Mouse (Mus musculus) kidney, postnatal 0 days (tissue): ENCODE measurements around the gene Sgf29. TPM values are rescaled to one million over a fixed set of nuclear protein-coding genes. Genes with fewer than 3 reads are reported as not detected.
"Not testable (repeated sequence)": the region's sequence is repeated elsewhere in the genome, so short reads cannot be mapped to it uniquely, and the experiment has no call there.

Experiments
- ATAC-seq: fragments of 200-750 bp; cut with Nextera tagmentation; replicated peaks from 2 replicates; pipeline ENCODE4 v1.8.0; 2017; ENCODE audit warnings: low read depth, moderate number of reproducible peaks, moderate TSS enrichment, moderate library complexity; ENCODE audit not compliant: low FRiP score
- DNase-seq: peaks from one replicate; pipeline ENCODE4 v3.0.0-alpha.2; 2016; ENCODE audit warnings: low spot score
- H3K27ac ChIP-seq: fragments of 300-500 bp; sonication (generic); 2 replicates; pipeline ENCODE4 v1.5.1; 2014; ENCODE audit warnings: mild to moderate bottlenecking
- H3K27me3 ChIP-seq: fragments of 300-500 bp; sonication (generic); 2 replicates; pipeline ENCODE4 v1.6.1; 2014; ENCODE audit warnings: low read length, mixed read lengths; ENCODE audit not compliant: insufficient read depth
- H3K36me3 ChIP-seq: fragments of 300-500 bp; sonication (generic); 2 replicates; pipeline ENCODE4 v1.6.1; 2014; ENCODE audit warnings: low read length, mixed read lengths; ENCODE audit not compliant: insufficient read depth
- H3K4me1 ChIP-seq: fragments of 300-500 bp; sonication (generic); replicated peaks from 2 replicates; pipeline ENCODE4 v1.6.1; 2014; ENCODE audit warnings: antibody characterized with exemption, low read length, mixed read lengths; ENCODE audit not compliant: insufficient read depth
- H3K4me2 ChIP-seq: fragments of 300-500 bp; sonication (generic); 2 replicates; pipeline ENCODE4 v1.6.1; 2014; ENCODE audit warnings: mild to moderate bottlenecking, low read length, moderate library complexity, mixed read lengths
- H3K4me3 ChIP-seq: fragments of 300-500 bp; sonication (generic); replicated peaks from 2 replicates; pipeline ENCODE4 v1.5.1; 2014; ENCODE audit warnings: low read depth, low read length
- H3K9ac ChIP-seq: fragments of 300-500 bp; sonication (generic); 2 replicates; pipeline ENCODE4 v1.6.1; 2014; ENCODE audit warnings: low read depth, low read length
- H3K9me3 ChIP-seq: fragments of 300-500 bp; sonication (generic); replicated peaks from 2 replicates; pipeline ENCODE4 v1.6.1; 2016; ENCODE audit warnings: low read length, inconsistent platforms, mixed read lengths
- CTCF ChIP-seq: IDR thresholded peaks from 2 replicates; pipeline ENCODE4 v1.5.1; 2016; ENCODE audit warnings: antibody characterized with exemption, low read depth, mild to moderate bottlenecking, moderate library complexity
- WGBS: fragments of 180-500 bp; shearing (Covaris S2); extraction: QIAGEN DNeasy Blood & Tissue Kit; methylation state at CpG from one replicate; pipeline ENCODE4 v1.1.7; 2014; 5-methylcytosine and 5-hydroxymethylcytosine counted together
- polyA plus RNA-seq: library from polyadenylated mRNA; unstranded; fragments of >200 nt; fragmentation: Nextera tagmentation; extraction: Ambion mirVana; gene quantifications from 2 replicates; pipeline ENCODE4 v1.2.1, GENCODE M21; 2015

Sgf29 gene
- polyA plus RNA-seq, 1 experiment from 2014 or later = 38.6 TPM

DNA sequence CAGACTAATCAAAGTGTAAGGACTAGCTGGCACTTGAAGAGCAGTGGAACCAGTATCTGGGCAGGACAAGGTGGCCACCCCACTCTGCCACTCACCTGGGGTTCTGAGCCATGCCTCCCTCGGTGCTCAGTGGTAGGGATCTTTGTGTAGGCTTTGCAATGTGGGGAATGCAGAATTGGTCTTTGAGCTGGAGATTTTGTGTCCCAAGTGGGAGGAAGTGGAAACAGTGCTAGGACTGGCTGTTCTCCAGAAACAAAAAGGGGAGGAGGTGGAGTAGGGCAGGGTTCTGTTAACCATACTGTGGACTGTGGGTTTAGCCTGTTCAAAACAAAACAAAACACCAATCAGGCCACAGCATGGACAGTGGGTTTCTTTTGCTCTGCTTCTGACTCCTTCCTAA, 27.1 kb downstream of the Sgf29 start, which contains the start of gene Sult1a1:
TSS of gene Sult1a1 (minus strand) at position 226 of the 400 bp plus-strand sequence.
- WGBS = 48% methylated on average over 1 of the region's 1 CpGs
- ATAC-seq (no peak), DNase-seq (peak; percentile 74)
- peak within 1 kb of the TSS; percentile 81 for H3K27ac ChIP-seq
- peak within 1 kb of the TSS; percentile 9; the same call in 1 of the 2 replicates for H3K4me3 ChIP-seq
- peak within 1 kb of the TSS; percentile 38 for H3K4me2 ChIP-seq
- no peak for TF ChIP-seq CTCF
- no peak within 1 kb of the TSS for H3K9ac ChIP-seq
- H3K4me1 ChIP-seq = 0 out of 2 replicates have a peak, but pooled peaks cover 3% of the 10 kb centered on the region
- peaks cover 10% of the 10 kb centered on the region for H3K36me3 ChIP-seq
- no peaks in the 10 kb centered on the region for H3K9me3 ChIP-seq
- H3K27me3 ChIP-seq = no peaks in the 10 kb centered on the region

DNA sequence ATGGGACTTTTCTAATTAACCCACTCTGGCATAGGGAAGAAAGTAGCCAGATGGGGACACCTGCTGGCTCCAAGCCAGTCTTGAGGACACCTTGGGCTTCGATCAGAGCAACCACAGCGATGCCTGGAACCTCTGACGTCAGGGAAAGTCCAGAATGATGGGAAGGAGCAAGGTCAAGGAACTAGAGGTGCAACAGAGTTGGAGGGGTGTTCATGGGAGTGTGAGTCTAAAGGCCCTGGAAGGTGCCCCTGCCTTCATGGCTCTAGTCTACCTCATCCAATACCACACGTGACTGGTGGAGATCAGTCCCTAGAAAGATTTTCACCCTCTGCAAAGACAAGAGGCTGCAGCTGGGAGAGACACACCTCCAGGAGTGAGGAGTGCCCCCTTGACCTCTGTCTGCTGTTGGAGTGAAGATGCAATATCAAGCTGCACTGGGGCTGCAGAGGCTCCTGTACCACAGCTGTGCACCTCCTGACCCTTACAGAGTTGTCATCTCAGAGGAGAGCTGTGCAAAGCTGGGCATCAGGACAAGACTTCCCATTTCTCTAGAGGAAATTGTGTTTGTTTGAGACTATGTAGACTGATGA, 27.6 kb downstream of the Sgf29 start:
- Histone ChIP-seq H3K4me2 (no peak overlapping the region), H3K27me3 (no peaks in the 10 kb centered on the region), H3K9ac (no peak overlapping the region), H3K4me1 (0 out of 2 replicates have a peak, but pooled peaks cover 3% of the 10 kb centered on the region), H3K9me3 (no peaks in the 10 kb centered on the region), H3K4me3 (no peak overlapping the region), H3K36me3 (peaks cover 9% of the 10 kb centered on the region; the same call in 1 of the 2 replicates), H3K27ac (peak overlapping the region; percentile 81; the same call in 1 of the 2 replicates)
- no peak for TF ChIP-seq CTCF
- ATAC-seq = no peak
- DNase-seq = no peak
- 70% methylated on average over 4 of the region's 4 CpGs for WGBS

GRCm38 (mm10) chr7:126678545-126679341, 29.6 kb downstream of the Sgf29 start:
- 62% methylated on average over 8 of the region's 8 CpGs for WGBS
- Histone ChIP-seq H3K36me3 (no peaks in the 10 kb centered on the region), H3K27me3 (no peaks in the 10 kb centered on the region), H3K27ac (no peak overlapping the region), H3K4me3 (no peak overlapping the region), H3K9me3 (no peaks in the 10 kb centered on the region), H3K9ac (no peak overlapping the region), H3K4me1 (0 out of 2 replicates have a peak, but pooled peaks cover 3% of the 10 kb centered on the region), H3K4me2 (no peak overlapping the region)
- no peak for TF ChIP-seq CTCF
- DNase-seq (peak; percentile 39), ATAC-seq (no peak)

DNA sequence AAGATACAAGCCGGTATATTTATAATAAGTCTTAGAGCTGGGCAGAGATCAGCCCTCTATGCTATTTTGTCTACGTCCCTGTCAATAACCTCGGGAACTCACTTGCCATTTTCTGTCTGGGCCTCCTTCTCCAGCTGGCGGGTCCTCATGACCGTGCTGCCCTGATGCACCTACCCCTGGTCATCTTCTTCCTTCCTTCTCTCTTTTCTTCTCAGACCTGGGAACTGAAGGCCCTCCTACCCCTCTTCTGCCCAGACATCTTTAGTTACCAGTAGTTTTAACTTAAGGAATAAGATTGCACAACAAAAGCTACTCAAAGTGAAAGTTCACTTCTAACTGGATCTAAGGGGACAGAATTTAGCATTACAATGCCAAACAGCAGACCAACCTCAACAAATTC, 30.6 kb downstream of the Sgf29 start:
- 87% methylated on average over 5 of the region's 5 CpGs for WGBS
- Histone ChIP-seq H3K27me3 (no peaks in the 10 kb centered on the region), H3K9me3 (no peaks in the 10 kb centered on the region), H3K4me2 (no peak overlapping the region), H3K36me3 (no peaks in the 10 kb centered on the region), H3K9ac (no peak overlapping the region), H3K4me1 (0 out of 2 replicates have a peak, but pooled peaks cover 3% of the 10 kb centered on the region), H3K4me3 (no peak overlapping the region), H3K27ac (no peak overlapping the region)
- ATAC-seq (no peak), DNase-seq (no peak)
- TF ChIP-seq CTCF = no peak

GRCm38 (mm10) chr7:126681221-126681620, 32.1 kb downstream of the Sgf29 start:
- DNase-seq = peak; percentile 41
- WGBS = 84% methylated on average over 5 of the region's 5 CpGs
- H3K4me3 ChIP-seq = no peak overlapping the region

DNA sequence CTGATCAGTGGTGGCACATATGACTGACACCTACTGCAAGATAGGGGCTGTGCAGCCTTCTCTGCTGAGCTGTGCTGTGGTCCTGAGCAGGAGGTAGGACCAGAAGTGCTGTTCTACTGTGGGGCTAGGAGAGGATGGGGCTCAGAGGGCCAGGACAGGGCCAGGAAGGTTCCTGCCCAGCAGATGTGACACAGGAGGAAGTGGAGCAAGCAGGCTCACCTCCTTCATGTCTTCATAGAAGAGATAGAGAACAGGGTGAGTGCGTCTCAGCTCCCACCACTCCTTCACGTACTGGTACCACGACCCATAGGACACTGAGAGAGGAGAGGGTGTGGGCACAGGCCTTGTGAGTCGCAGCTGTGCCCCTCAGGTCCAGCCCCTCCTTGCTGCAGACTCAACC, 39.0 kb downstream of the Sgf29 start:
- H3K27me3 ChIP-seq, H3K9ac ChIP-seq, H3K9me3 ChIP-seq, ATAC-seq, H3K27ac ChIP-seq, H3K4me3 ChIP-seq, H3K4me1 ChIP-seq, H3K4me2 ChIP-seq, DNase-seq: not testable (repeated sequence)
- H3K36me3 ChIP-seq = peaks cover 15% of the 10 kb centered on the region; the same call in 1 of the 2 replicates
- 68% methylated on average over 4 of the region's 4 CpGs for WGBS

More at GRCm38 (mm10) chr7:126681221-126681620, 32.1 kb downstream of the Sgf29 start:
- Histone ChIP-seq H3K9me3 (no peaks in the 10 kb centered on the region), H3K36me3 (no peaks in the 10 kb centered on the region), H3K4me2 (no peak overlapping the region), H3K27ac (no peak overlapping the region), H3K27me3 (no peaks in the 10 kb centered on the region), H3K4me1 (0 out of 2 replicates have a peak, but pooled peaks cover 3% of the 10 kb centered on the region), H3K9ac (no peak overlapping the region)
- TF ChIP-seq CTCF = no peak
- peak; percentile 71 for ATAC-seq
